ENCODE assay signal across 24 mouse cellular contexts in the genomic region with DNA sequence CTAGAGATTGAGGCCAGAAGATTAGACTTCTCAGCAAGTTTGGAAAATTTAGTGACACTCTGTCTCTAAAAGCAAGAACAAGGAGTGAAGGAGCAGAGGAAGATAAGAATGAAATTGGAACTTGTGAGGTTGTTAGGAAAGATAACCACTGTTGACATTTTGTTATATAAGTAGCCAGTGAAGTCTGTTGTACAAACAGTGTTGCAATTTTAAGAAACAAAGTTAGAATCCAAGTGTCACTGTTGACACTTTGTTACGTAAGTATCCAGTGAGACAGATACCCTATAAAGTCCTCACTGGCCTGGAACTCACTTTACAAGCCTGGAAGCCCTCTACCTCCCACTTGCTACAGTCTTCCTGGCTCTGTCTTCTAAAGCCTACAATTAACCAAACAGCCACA.
"Had no signal": no experiment of that assay in that cellular context is flagged by ENCODE, and none has a peak within 500 bp of the region (broad histone marks: within the 10 kb centered on the region; RNA-seq: fewer than 3 reads in every experiment).

No protein-coding gene starts in this region.

- H3K36me3 ChIP-seq: lung, embryonic 15.5 days had no signal

- DNase-seq: kidney, adult 2 months; kidney, postnatal 10 days; kidney, postnatal 36 days; left cerebral cortex, postnatal 4 days; lung, adult 18-20 months; lung, postnatal 10 days; retina, postnatal 1 day; right cerebral cortex, postnatal 25 days; spleen, adult 18-20 months; thymus, adult 2 months; thymus, postnatal 14 days; thymus, postnatal 4 days had no signal

- H3K9ac ChIP-seq: limb, embryonic 12.5 days; limb, embryonic 15.5 days; liver, embryonic 14.5 days; lung, embryonic 15.5 days; midbrain, embryonic 13.5 days; neural tube, embryonic 13.5 days; stomach, embryonic 15.5 days had no signal

- H3K4me2 ChIP-seq: limb, embryonic 12.5 days; limb, embryonic 15.5 days; lung, embryonic 15.5 days; midbrain, embryonic 13.5 days; neural tube, embryonic 13.5 days; stomach, embryonic 15.5 days had no signal

- ATAC-seq: intestine, postnatal 0 days; midbrain, embryonic 13.5 days; midbrain, embryonic 16.5 days had no signal

- H3K4me3 ChIP-seq: limb, embryonic 12.5 days; limb, embryonic 15.5 days; lung, embryonic 15.5 days; megakaryocyte, embryonic 14.5 days; midbrain, embryonic 10.5 days; midbrain, embryonic 13.5 days; myocyte; neural tube, embryonic 13.5 days; stomach, embryonic 15.5 days had no signal

- H3K27me3 ChIP-seq: limb, embryonic 12.5 days; limb, embryonic 15.5 days; lung, embryonic 15.5 days; megakaryocyte, embryonic 14.5 days; midbrain, embryonic 13.5 days; neural tube, embryonic 13.5 days; stomach, embryonic 15.5 days had no signal

- H3K9me3 ChIP-seq: limb, embryonic 12.5 days; limb, embryonic 15.5 days; lung, embryonic 15.5 days; megakaryocyte, embryonic 14.5 days; midbrain, embryonic 10.5 days; midbrain, embryonic 13.5 days; neural tube, embryonic 13.5 days; stomach, embryonic 15.5 days had no signal

- H3K4me1 ChIP-seq: limb, embryonic 12.5 days; lung, embryonic 15.5 days; midbrain, embryonic 13.5 days; stomach, embryonic 15.5 days had no signal

- H3K27ac ChIP-seq: limb, embryonic 12.5 days; liver, embryonic 14.5 days; lung, embryonic 15.5 days; midbrain, embryonic 10.5 days; midbrain, embryonic 13.5 days; neural tube, embryonic 13.5 days; stomach, embryonic 15.5 days had no signal
